Mouse (Mus musculus) C2C12 (cell line): Measurements from ENCODE around the gene Sh2b3. TPM values are rescaled to one million over a fixed set of nuclear protein-coding genes. Genes with fewer than 3 reads are reported as not detected.

ENCODE experiments used
- H3K27me3 ChIP-seq: one replicate; pipeline ENCODE4 v1.6.1; 2011; ENCODE audit not compliant: control insufficient read depth, insufficient read depth, insufficient read length
- H3K36me3 ChIP-seq: one replicate; pipeline ENCODE4 v1.6.1; 2011; ENCODE audit not compliant: control insufficient read depth, insufficient read depth
- H3K4me3 ChIP-seq: one replicate; pipeline ENCODE4 v1.5.1; 2011; ENCODE audit warnings: mild to moderate bottlenecking, control low read depth; ENCODE audit not compliant: poor library complexity, insufficient read depth, severe bottlenecking
- H3K79me2 ChIP-seq: one replicate; pipeline ENCODE4 v1.6.1; 2011; ENCODE audit not compliant: control insufficient read depth, insufficient read depth
- H3K79me3 ChIP-seq: one replicate; pipeline ENCODE4 v1.6.1; 2011; ENCODE audit warnings: low read depth, control low read depth
- H3ac ChIP-seq: one replicate; pipeline ENCODE3; 2011; ENCODE audit warnings: low read depth; ENCODE audit not compliant: control insufficient read depth, insufficient read length
- CEBPB ChIP-seq: IDR thresholded peaks from one replicate; pipeline ENCODE4 v1.6.1; 2011; ENCODE audit warnings: low read depth, mild to moderate bottlenecking, control low read depth, moderate library complexity
- CTCF ChIP-seq: IDR thresholded peaks from one replicate; pipeline ENCODE4 v1.5.1; 2011; ENCODE audit not compliant: control insufficient read depth, insufficient read depth, insufficient read length
- FOSL1 ChIP-seq: IDR thresholded peaks from one replicate; pipeline ENCODE4 v1.8.0; 2011; ENCODE audit warnings: mild to moderate bottlenecking, low read length; ENCODE audit not compliant: poor library complexity, insufficient read depth, severe bottlenecking
- MAX ChIP-seq: IDR thresholded peaks from one replicate; pipeline ENCODE4 v1.6.1; 2011; ENCODE audit warnings: mild to moderate bottlenecking, control low read depth
- MYOD1 ChIP-seq: IDR thresholded peaks from one replicate; pipeline ENCODE4 v1.6.1; 2011; ENCODE audit warnings: low read depth; ENCODE audit not compliant: control insufficient read depth, insufficient read length
- MYOG ChIP-seq: IDR thresholded peaks from one replicate; pipeline ENCODE4 v1.6.1; 2011; ENCODE audit not compliant: control insufficient read depth, insufficient read length; ENCODE audit errors: extremely low read depth
- USF1 ChIP-seq: IDR thresholded peaks from one replicate; pipeline ENCODE4 v1.6.1; 2011; ENCODE audit warnings: low read depth, mild to moderate bottlenecking, control low read depth, moderate library complexity
- polyA plus RNA-seq: library from polyadenylated mRNA; unstranded; fragments of >200 nt; fragmentation: generic; extraction: Trizol; gene quantifications from one replicate; pipeline ENCODE4 v1.2.1, GENCODE M21; 2012; ENCODE audit warnings: missing spikeins

Gene Sh2b3
- polyA plus RNA-seq, 1 experiment = 46.2 TPM

GRCm38 (mm10) chr5:121822786-121823505, 14.5 kb downstream of the Sh2b3 start:
- Histone ChIP-seq H3K27me3 (no peaks in the 10 kb centered on the region), H3ac (no peak overlapping the region), H3K4me3 (no peak overlapping the region), H3K79me3 (peaks cover 74% of the 10 kb centered on the region), H3K79me2 (peaks cover 91% of the 10 kb centered on the region), H3K36me3 (peaks cover 75% of the 10 kb centered on the region)
- TF ChIP-seq USF1 (no peak), FOSL1 (no peak), MYOG (no peak), CTCF (no peak), MAX (no peak), CEBPB (no peak), MYOD1 (no peak)

- TF ChIP-seq CEBPB (no peak), MAX (no peak), MYOG (no peak), USF1 (no peak), FOSL1 (no peak), MYOD1 (no peak), CTCF (no peak)
- Histone ChIP-seq H3K79me2 (peaks cover 78% of the 10 kb centered on the region), H3ac (no peak overlapping the region), H3K36me3 (peaks cover 75% of the 10 kb centered on the region), H3K4me3 (no peak overlapping the region), H3K27me3 (no peaks in the 10 kb centered on the region), H3K79me3 (peaks cover 60% of the 10 kb centered on the region)
These were observed 15.9 kb downstream of the Sh2b3 start for GRCm38 (mm10) chr5:121821552-121821951.

GRCm38 (mm10) chr5:121821116-121821515, 16.3 kb downstream of the Sh2b3 start:
- Histone ChIP-seq H3K4me3 (no peak overlapping the region), H3K79me3 (peaks cover 58% of the 10 kb centered on the region), H3K27me3 (no peaks in the 10 kb centered on the region), H3K36me3 (peaks cover 75% of the 10 kb centered on the region), H3K79me2 (peaks cover 73% of the 10 kb centered on the region), H3ac (no peak overlapping the region)
- TF ChIP-seq USF1 (no peak), MYOD1 (no peak), FOSL1 (no peak), CTCF (no peak), MAX (no peak), CEBPB (no peak), MYOG (no peak)

- peaks cover 75% of the 10 kb centered on the region for H3K36me3 ChIP-seq
- no peak overlapping the region for H3K4me3 ChIP-seq
- no peak for TF ChIP-seq MYOG
- no peak for TF ChIP-seq USF1
- TF ChIP-seq CEBPB = no peak
- TF ChIP-seq MYOD1 = no peak
- TF ChIP-seq FOSL1 = no peak
- TF ChIP-seq MAX = no peak
- no peak for TF ChIP-seq CTCF
- no peaks in the 10 kb centered on the region for H3K27me3 ChIP-seq
- no peak overlapping the region for H3ac ChIP-seq
- H3K79me2 ChIP-seq = peaks cover 69% of the 10 kb centered on the region
- peaks cover 53% of the 10 kb centered on the region for H3K79me3 ChIP-seq
These were observed 16.8 kb downstream of the Sh2b3 start for GRCm38 (mm10) chr5:121820657-121821056.

- Histone ChIP-seq H3K27me3 (no peaks in the 10 kb centered on the region), H3ac (no peak overlapping the region), H3K4me3 (no peak overlapping the region), H3K79me3 (peaks cover 49% of the 10 kb centered on the region), H3K79me2 (peaks cover 64% of the 10 kb centered on the region), H3K36me3 (peaks cover 75% of the 10 kb centered on the region)
- TF ChIP-seq CTCF (no peak), MYOD1 (no peak), MAX (no peak), MYOG (no peak), FOSL1 (no peak), USF1 (no peak), CEBPB (no peak)
These were observed 17.3 kb downstream of the Sh2b3 start for GRCm38 (mm10) chr5:121820161-121820560.

GRCm38 (mm10) chr5:121819559-121819958, 17.9 kb downstream of the Sh2b3 start:
- peaks cover 43% of the 10 kb centered on the region for H3K79me3 ChIP-seq
- no peaks in the 10 kb centered on the region for H3K27me3 ChIP-seq
- H3K36me3 ChIP-seq = peaks cover 75% of the 10 kb centered on the region
- no peak for TF ChIP-seq MAX
- TF ChIP-seq MYOD1 = no peak
- no peak overlapping the region for H3K4me3 ChIP-seq
- peaks cover 58% of the 10 kb centered on the region for H3K79me2 ChIP-seq
- H3ac ChIP-seq = no peak overlapping the region
